Mouse (Mus musculus): ENCODE data around the gene Gtf3c1. TPM values are rescaled to one million over a fixed set of nuclear protein-coding genes. Genes with fewer than 3 reads are reported as not detected.

Gtf3c1 gene
- polyA plus RNA-seq (2015; fragmentation: Nextera tagmentation; extraction: Ambion mirVana) = 20.2 and 23.7 TPM in 2 replicates

DNA sequence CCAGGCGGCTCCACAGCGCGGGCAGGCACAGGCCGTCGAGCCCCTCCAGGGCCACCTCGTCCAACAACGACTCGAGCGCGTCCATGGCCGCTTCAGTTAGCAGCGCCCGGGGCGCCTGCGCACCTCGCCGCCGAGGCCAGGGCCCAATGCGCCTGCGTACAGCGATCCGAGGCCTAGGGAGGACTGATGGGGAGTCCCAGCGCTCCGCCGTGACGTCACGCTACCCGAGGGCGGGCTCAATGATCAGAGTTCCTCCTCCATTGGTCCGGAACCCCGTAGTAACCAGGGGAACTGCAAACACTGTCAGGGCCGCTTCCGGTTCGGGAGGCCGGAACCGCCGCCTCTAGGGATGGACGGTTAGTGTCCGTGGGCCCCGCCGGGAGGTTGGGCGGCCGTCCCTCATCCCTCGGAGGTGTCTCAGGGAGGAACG lies at the start of gene Gtf3c1, which contains the start of gene D430042O09Rik:
TSS of gene Gtf3c1 (minus strand) at position 188 of the 430 bp plus-strand sequence.
TSS of gene D430042O09Rik (plus strand) at position 296 of the 430 bp plus-strand sequence.
- Histone ChIP-seq H3K4me3 (replicated peaks) (peak within 1 kb of the TSS; percentile 90), H3K9ac (peak within 1 kb of the TSS; percentile 67), H3K27me3 (replicated peaks) (no peaks in the 10 kb centered on the region), H3K4me1 (peaks cover 29% of the 10 kb centered on the region), H3K27ac (peak within 1 kb of the TSS; percentile 89), H3K9me3 (no peaks in the 10 kb centered on the region), H3K36me3 (peaks cover 19% of the 10 kb centered on the region), H3K4me2 (peak within 1 kb of the TSS; percentile 79)
- peak; percentile 99 for ATAC-seq (ENCODE audit: insufficient read depth, low FRiP score, low read depth)
- WGBS = 0% methylated on average over 45 of the region's 45 CpGs

DNA sequence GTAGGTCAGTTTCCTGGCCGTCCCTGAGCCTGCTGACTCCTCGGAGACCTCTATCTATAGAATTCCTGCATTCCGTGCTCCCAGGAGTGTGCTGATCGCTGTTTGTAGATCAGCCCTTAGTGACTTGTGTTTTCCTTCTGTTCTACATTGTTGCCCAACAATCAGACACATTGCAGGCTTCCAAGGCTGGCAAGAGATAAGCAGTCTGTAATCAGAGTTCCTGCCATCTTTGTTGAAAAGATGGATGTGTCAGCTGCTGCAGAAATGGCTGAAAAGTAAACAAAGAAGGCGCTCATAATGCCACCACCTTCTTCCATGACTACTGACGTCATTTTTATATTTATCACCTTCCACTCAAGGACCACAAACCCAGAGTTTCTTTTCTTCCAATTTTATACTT lies 49.2 kb upstream of the Gtf3c1 start:
- no peaks in the 10 kb centered on the region for H3K4me1 ChIP-seq
- no peak overlapping the region for H3K9ac ChIP-seq
- H3K36me3 ChIP-seq = no peaks in the 10 kb centered on the region
- H3K4me3 ChIP-seq (replicated peaks) = no peak overlapping the region
- 36% methylated on average over 6 of the region's 6 CpGs for WGBS
- ATAC-seq (ENCODE audit: insufficient read depth, low FRiP score, low read depth) = no peak
- no peak overlapping the region for H3K27ac ChIP-seq
- no peaks in the 10 kb centered on the region for H3K27me3 ChIP-seq (replicated peaks)
- no peak overlapping the region for H3K4me2 ChIP-seq
- no peaks in the 10 kb centered on the region for H3K9me3 ChIP-seq

GRCm38 (mm10) chr7:125753326-125753715 lies 45.7 kb upstream of the Gtf3c1 start:
- no peak overlapping the region for H3K4me2 ChIP-seq
- no peaks in the 10 kb centered on the region for H3K27me3 ChIP-seq (replicated peaks)
- no peaks in the 10 kb centered on the region for H3K36me3 ChIP-seq
- WGBS = 88% methylated on average over 3 of the region's 3 CpGs
- H3K9me3 ChIP-seq = no peaks in the 10 kb centered on the region
- no peak overlapping the region for H3K4me3 ChIP-seq (replicated peaks)
- no peak overlapping the region for H3K9ac ChIP-seq
- ATAC-seq (ENCODE audit: insufficient read depth, low FRiP score, low read depth) = no peak
- no peak overlapping the region for H3K27ac ChIP-seq
- no peaks in the 10 kb centered on the region for H3K4me1 ChIP-seq

DNA sequence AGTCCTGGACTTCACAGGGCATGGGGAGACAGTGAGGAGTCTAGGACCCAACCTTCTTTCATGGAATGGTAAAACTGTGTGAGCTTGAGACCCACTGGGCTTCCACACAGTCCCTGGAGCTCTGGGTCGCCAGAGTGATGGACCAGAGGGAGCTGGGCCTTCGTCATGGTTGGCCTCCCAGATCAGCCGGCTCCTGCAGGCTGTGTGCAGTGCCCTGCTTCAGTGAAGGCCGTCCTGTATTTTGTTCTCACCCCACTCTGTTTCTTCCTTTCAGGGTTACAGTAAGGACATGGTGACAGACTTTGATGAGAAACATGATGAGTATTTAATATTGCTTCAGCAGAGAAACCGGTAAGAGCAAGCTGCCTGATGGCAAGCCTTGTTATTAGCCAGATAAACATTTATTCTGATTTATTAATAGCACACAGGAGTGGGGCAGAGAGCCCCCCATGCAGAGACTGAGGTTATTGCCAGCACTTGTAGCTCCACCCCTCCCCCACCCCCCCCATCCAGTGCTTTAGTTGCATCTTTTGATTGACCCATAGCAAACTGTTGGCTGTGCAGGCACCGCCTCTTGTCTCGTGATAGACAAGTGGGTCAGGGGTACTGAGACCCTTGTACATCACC lies 45.2 kb upstream of the Gtf3c1 start:
- WGBS = 66% methylated on average over 7 of the region's 7 CpGs
- Histone ChIP-seq H3K36me3 (no peaks in the 10 kb centered on the region), H3K4me2 (no peak overlapping the region), H3K9ac (no peak overlapping the region), H3K4me3 (replicated peaks) (no peak overlapping the region), H3K9me3 (no peaks in the 10 kb centered on the region), H3K27me3 (replicated peaks) (no peaks in the 10 kb centered on the region), H3K4me1 (no peaks in the 10 kb centered on the region), H3K27ac (no peak overlapping the region)
- ATAC-seq (ENCODE audit: insufficient read depth, low FRiP score, low read depth) = no peak

DNA sequence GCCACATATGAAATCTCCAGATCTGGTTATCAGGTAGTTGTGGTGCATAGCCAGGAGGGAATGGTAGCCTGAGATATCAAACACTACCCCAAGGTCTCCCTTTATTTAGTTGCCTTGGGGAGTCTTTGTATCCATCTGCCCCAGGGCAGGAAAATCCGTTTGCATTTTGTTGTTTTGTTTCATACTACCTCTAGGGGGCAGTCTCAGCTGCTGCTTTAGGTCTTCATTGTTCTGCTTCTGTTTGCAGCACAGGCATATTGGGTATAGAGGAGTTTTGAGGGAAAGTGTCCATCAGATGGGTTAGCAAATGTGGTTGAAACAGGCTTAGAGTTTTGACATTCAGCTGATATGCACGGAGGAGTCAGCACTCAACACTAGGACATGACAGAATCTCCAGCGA lies 40.6 kb upstream of the Gtf3c1 start:
- Histone ChIP-seq H3K27ac (no peak overlapping the region), H3K36me3 (no peaks in the 10 kb centered on the region), H3K4me1 (no peaks in the 10 kb centered on the region), H3K4me2 (no peak overlapping the region), H3K4me3 (replicated peaks) (no peak overlapping the region), H3K27me3 (replicated peaks) (no peaks in the 10 kb centered on the region), H3K9ac (no peak overlapping the region), H3K9me3 (no peaks in the 10 kb centered on the region)
- no peak for ATAC-seq (ENCODE audit: insufficient read depth, low FRiP score, low read depth)
- 55% methylated on average over 3 of the region's 3 CpGs for WGBS

- Histone ChIP-seq H3K4me2 (no peak overlapping the region), H3K4me1 (no peaks in the 10 kb centered on the region), H3K27ac (no peak overlapping the region), H3K27me3 (replicated peaks) (no peaks in the 10 kb centered on the region), H3K4me3 (replicated peaks) (no peak overlapping the region), H3K9ac (no peak overlapping the region), H3K36me3 (no peaks in the 10 kb centered on the region), H3K9me3 (no peaks in the 10 kb centered on the region)
- 55% methylated on average over 7 of the region's 7 CpGs for WGBS
- ATAC-seq (ENCODE audit: insufficient read depth, low FRiP score, low read depth) = no peak
Observed at GRCm38 (mm10) chr7:125747316-125747690, 39.7 kb upstream of the Gtf3c1 start.

- no peaks in the 10 kb centered on the region for H3K4me1 ChIP-seq
- WGBS = 74% methylated on average over 2 of the region's 2 CpGs
- H3K9me3 ChIP-seq = no peaks in the 10 kb centered on the region
- H3K4me3 ChIP-seq (replicated peaks) = no peak overlapping the region
- H3K36me3 ChIP-seq = no peaks in the 10 kb centered on the region
- no peak overlapping the region for H3K4me2 ChIP-seq
- H3K27me3 ChIP-seq (replicated peaks) = no peaks in the 10 kb centered on the region
- no peak overlapping the region for H3K27ac ChIP-seq
- no peak overlapping the region for H3K9ac ChIP-seq
- ATAC-seq (ENCODE audit: insufficient read depth, low FRiP score, low read depth) = no peak
Observed at GRCm38 (mm10) chr7:125746621-125747315, 39.2 kb upstream of the Gtf3c1 start.

DNA sequence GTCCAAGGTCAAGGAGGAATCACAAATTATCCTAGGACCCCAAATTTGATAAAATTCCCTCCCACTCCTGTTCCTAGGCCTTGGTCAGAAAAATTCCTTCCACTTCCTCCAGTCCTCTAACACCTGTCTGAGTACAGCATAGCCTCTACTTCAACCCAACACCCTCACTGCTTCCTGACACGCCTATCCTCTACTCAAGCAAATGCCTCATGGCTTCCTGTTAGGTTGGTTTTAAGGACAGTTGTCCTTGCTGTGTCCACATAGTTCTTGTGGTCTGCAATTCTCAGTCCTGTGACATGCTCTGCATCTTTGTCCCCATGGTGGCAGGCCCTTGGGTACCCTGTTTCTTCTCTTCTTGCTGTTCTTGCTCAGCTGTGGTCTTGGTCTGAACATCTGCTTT lies 37.2 kb upstream of the Gtf3c1 start:
- no peak overlapping the region for H3K27ac ChIP-seq
- H3K36me3 ChIP-seq = no peaks in the 10 kb centered on the region
- 76% methylated on average over 1 of the region's 1 CpGs for WGBS
- no peaks in the 10 kb centered on the region for H3K9me3 ChIP-seq
- no peaks in the 10 kb centered on the region for H3K27me3 ChIP-seq (replicated peaks)
- no peak overlapping the region for H3K9ac ChIP-seq
- ATAC-seq (ENCODE audit: insufficient read depth, low FRiP score, low read depth) = no peak
- no peak overlapping the region for H3K4me3 ChIP-seq (replicated peaks)
- no peak overlapping the region for H3K4me2 ChIP-seq
- H3K4me1 ChIP-seq = no peaks in the 10 kb centered on the region

- H3K36me3 ChIP-seq = no peaks in the 10 kb centered on the region
- H3K4me3 ChIP-seq (replicated peaks) = no peak overlapping the region
- H3K9me3 ChIP-seq = no peaks in the 10 kb centered on the region
- no peak for ATAC-seq (ENCODE audit: insufficient read depth, low FRiP score, low read depth)
- H3K27ac ChIP-seq = no peak overlapping the region
- H3K4me2 ChIP-seq = no peak overlapping the region
- 44% methylated on average over 1 of the region's 1 CpGs for WGBS
- H3K27me3 ChIP-seq (replicated peaks) = no peaks in the 10 kb centered on the region
- no peak overlapping the region for H3K9ac ChIP-seq
- H3K4me1 ChIP-seq = no peaks in the 10 kb centered on the region
Observed at GRCm38 (mm10) chr7:125741271-125741703, 33.7 kb upstream of the Gtf3c1 start.

GRCm38 (mm10) chr7:125740521-125740920 lies 32.9 kb upstream of the Gtf3c1 start:
- Histone ChIP-seq H3K4me2 (no peak overlapping the region), H3K9ac (no peak overlapping the region), H3K27ac (no peak overlapping the region), H3K27me3 (replicated peaks) (no peaks in the 10 kb centered on the region), H3K36me3 (no peaks in the 10 kb centered on the region), H3K4me3 (replicated peaks) (no peak overlapping the region), H3K9me3 (no peaks in the 10 kb centered on the region), H3K4me1 (no peaks in the 10 kb centered on the region)
- 73% methylated on average over 2 of the region's 2 CpGs for WGBS
- no peak for ATAC-seq (ENCODE audit: insufficient read depth, low FRiP score, low read depth)

GRCm38 (mm10) chr7:125736366-125737015 lies 28.9 kb upstream of the Gtf3c1 start:
- Histone ChIP-seq H3K4me2 (no peak overlapping the region), H3K9me3 (no peaks in the 10 kb centered on the region), H3K27ac (no peak overlapping the region), H3K4me1 (no peaks in the 10 kb centered on the region), H3K27me3 (replicated peaks) (no peaks in the 10 kb centered on the region), H3K4me3 (replicated peaks) (no peak overlapping the region), H3K36me3 (no peaks in the 10 kb centered on the region), H3K9ac (no peak overlapping the region)
- 72% methylated on average over 4 of the region's 4 CpGs for WGBS
- ATAC-seq (ENCODE audit: insufficient read depth, low FRiP score, low read depth) = no peak

DNA sequence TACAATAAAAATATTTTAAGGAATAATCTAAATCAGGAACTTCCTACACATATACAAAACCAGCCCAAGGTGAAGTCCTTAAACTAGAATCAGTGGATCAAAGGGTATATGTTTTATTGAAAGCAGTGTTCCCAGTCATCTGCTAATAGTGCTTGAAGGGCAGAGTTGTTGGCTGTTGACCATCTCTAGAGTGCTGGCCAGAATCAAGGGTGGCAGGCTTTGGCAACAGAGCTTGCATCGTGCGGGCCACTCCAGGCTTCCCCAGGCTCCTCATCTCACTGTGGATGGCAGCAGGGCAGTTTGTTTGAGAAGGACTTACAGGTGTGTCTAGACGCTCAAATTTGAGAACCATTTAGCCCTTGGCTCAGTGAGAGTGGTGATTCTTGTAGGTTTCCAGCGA lies 26.2 kb upstream of the Gtf3c1 start:
- H3K9me3 ChIP-seq = no peaks in the 10 kb centered on the region
- no peak overlapping the region for H3K9ac ChIP-seq
- no peaks in the 10 kb centered on the region for H3K4me1 ChIP-seq
- no peak overlapping the region for H3K4me2 ChIP-seq
- no peaks in the 10 kb centered on the region for H3K36me3 ChIP-seq
- WGBS = 94% methylated on average over 4 of the region's 4 CpGs
- no peak overlapping the region for H3K27ac ChIP-seq
- H3K4me3 ChIP-seq (replicated peaks) = no peak overlapping the region
- ATAC-seq (ENCODE audit: insufficient read depth, low FRiP score, low read depth) = no peak
- no peaks in the 10 kb centered on the region for H3K27me3 ChIP-seq (replicated peaks)

Measured in stomach, embryonic 15.5 days (tissue).